In the genomic region with DNA sequence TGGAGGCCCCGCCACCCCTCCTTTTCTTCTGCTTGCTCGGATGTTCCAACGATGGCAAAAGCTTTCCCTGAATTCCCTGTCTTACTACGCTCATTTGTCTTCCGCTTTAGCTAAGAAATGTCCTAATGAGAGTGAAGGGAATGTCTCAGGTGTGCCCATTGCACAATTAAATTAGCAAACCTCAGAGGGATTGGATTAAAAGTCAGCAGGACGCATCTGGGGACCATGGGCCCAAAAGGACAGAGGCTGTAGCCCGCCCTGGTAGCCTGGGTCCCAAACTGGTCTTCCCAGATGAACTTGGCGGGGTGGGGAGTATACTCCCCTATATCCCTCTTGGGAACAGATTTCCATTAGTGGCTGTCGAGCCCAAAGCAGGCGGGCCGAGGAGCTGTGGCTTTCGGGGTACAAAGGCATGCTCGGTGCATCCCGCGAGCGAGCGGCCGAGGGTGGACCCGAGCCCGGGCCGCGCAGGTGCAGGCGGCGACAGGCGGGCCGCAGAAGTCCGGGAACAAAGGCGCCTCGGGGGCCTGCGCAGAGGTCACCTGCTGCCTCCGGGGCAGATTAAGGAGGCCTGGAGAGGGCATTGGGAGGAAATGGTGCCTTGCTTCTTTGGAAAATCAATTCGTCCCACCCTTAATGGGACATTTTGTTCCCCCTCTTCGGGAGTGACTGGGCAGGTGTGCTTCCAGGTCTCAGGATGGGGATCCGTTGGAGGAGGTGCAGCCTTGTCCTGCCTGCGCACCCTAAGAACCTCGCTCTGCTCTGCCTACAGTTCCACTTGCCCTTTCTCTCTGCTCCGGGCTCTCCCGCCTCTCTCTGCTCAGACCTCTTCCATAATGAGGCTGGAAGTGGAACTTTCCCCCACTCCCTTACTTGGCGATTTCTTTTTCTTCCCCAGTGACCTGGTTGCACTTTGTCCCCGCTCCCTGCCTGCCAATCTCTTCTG, we compare ENCODE assay signal across 8 mouse cellular contexts.
DNase-seq lines count a peak whose midpoint lies in the region; ATAC-seq and TF ChIP-seq lines count a peak whose summit lies in the region.

No protein-coding gene starts in this region.

- H3K4me2 ChIP-seq in heart, embryonic 12.5 days: peak overlapping the region; percentile 62
- H3K4me2 ChIP-seq in embryonic facial prominence, embryonic 13.5 days: peak overlapping the region; percentile 44
- peak overlapping the region; percentile 33 for H3K4me2 ChIP-seq in midbrain, embryonic 16.5 days (ENCODE audit: low read length)

- peaks cover 13% of the 10 kb centered on the region for H3K4me1 ChIP-seq in heart, embryonic 12.5 days (replicated peaks)
- H3K4me1 ChIP-seq in heart, adult 2 months (ENCODE audit: control insufficient read depth, insufficient read depth, low read length): no peaks in the 10 kb centered on the region
- H3K4me1 ChIP-seq in embryonic facial prominence, embryonic 13.5 days: peaks cover 19% of the 10 kb centered on the region
- H3K4me1 ChIP-seq in midbrain, embryonic 16.5 days (ENCODE audit: control insufficient read depth, insufficient read depth, low read length): peaks cover 5% of the 10 kb centered on the region; the same call in 1 of the 2 replicates

- no peak overlapping the region for H3K27ac ChIP-seq in heart, embryonic 12.5 days (ENCODE audit: poor library complexity, severe bottlenecking)
- H3K27ac ChIP-seq in heart, adult 2 months: no peak overlapping the region
- no peak overlapping the region for H3K27ac ChIP-seq in embryonic facial prominence, embryonic 13.5 days
- H3K27ac ChIP-seq in midbrain, embryonic 16.5 days (ENCODE audit: low read length): peak overlapping the region; percentile 58

- intact Hi-C loops in heart, adult 2 months (cut with DNase I): no loop called here
- intact Hi-C loops in left cerebral cortex, postnatal 25 days (cut with DNase I): loop anchor here (5.0 kb wide), 1 partner anchor 158 kb away; no protein-coding TSS in a partner anchor
- intact Hi-C loops in left cerebral cortex, postnatal 36 days (cut with DNase I): no loop called here
- intact Hi-C loops in left cerebral cortex, postnatal 4 days (cut with DNase I): loop anchor here (10.0 kb wide), 1 partner anchor 270 kb away; no protein-coding TSS in a partner anchor

- no peak for TF ChIP-seq EP300 in heart, adult 2 months (IDR thresholded peaks at IDR 0.05; ENCODE audit: insufficient read depth, low read depth, low read length)

- 0 out of 2 replicates have a peak, but pooled peaks cover 3% of the 10 kb centered on the region for H3K9me3 ChIP-seq in heart, embryonic 12.5 days (replicated peaks)
- no peaks in the 10 kb centered on the region for H3K9me3 ChIP-seq in embryonic facial prominence, embryonic 13.5 days
- no peaks in the 10 kb centered on the region for H3K9me3 ChIP-seq in midbrain, embryonic 16.5 days (replicated peaks; ENCODE audit: control insufficient read depth, low read length, poor library complexity, severe bottlenecking)

- TF ChIP-seq POLR2A in heart, adult 2 months (IDR thresholded peaks at IDR 0.05; ENCODE audit: insufficient read depth, low read depth, low read length): no peak

- H3K27me3 ChIP-seq in heart, embryonic 12.5 days (replicated peaks): peaks cover 92% of the 10 kb centered on the region
- H3K27me3 ChIP-seq in heart, adult 2 months (ENCODE audit: control insufficient read depth, insufficient read depth, low read length): peaks cover 8% of the 10 kb centered on the region; the same call in 1 of the 2 replicates
- peaks cover 100% of the 10 kb centered on the region for H3K27me3 ChIP-seq in embryonic facial prominence, embryonic 13.5 days
- H3K27me3 ChIP-seq in midbrain, embryonic 16.5 days (ENCODE audit: control insufficient read depth, insufficient read depth, low read depth, low read length): peaks cover 82% of the 10 kb centered on the region

- no peaks in the 10 kb centered on the region for H3K36me3 ChIP-seq in heart, embryonic 12.5 days
- H3K36me3 ChIP-seq in heart, adult 2 months (ENCODE audit: control insufficient read depth, insufficient read depth, low read length): no peaks in the 10 kb centered on the region
- H3K36me3 ChIP-seq in embryonic facial prominence, embryonic 13.5 days: no peaks in the 10 kb centered on the region
- no peaks in the 10 kb centered on the region for H3K36me3 ChIP-seq in midbrain, embryonic 16.5 days (ENCODE audit: control insufficient read depth, insufficient read depth, low read length)

- no peak overlapping the region for H3K9ac ChIP-seq in heart, embryonic 12.5 days
- H3K9ac ChIP-seq in heart, adult 2 months (ENCODE audit: low read depth, low read length): no peak overlapping the region
- H3K9ac ChIP-seq in embryonic facial prominence, embryonic 13.5 days: no peak overlapping the region
- H3K9ac ChIP-seq in midbrain, embryonic 16.5 days (ENCODE audit: low read depth, low read length): no peak overlapping the region

- 1% methylated on average over 40 of the region's 40 CpGs for WGBS in heart, embryonic 12.5 days
- 4% methylated on average over 40 of the region's 40 CpGs for WGBS in heart, adult 2 months
- WGBS in embryonic facial prominence, embryonic 13.5 days: 2% methylated on average over 40 of the region's 40 CpGs
- WGBS in midbrain, embryonic 16.5 days: 3% methylated on average over 40 of the region's 40 CpGs

- no peak for ATAC-seq in heart, embryonic 12.5 days (ENCODE audit: insufficient number of reproducible peaks, low FRiP score)
- no peak for ATAC-seq in embryonic facial prominence, embryonic 13.5 days (ENCODE audit: insufficient number of reproducible peaks, insufficient read depth, low FRiP score, low TSS enrichment, low read depth)
- peak; percentile 58; the same call in 1 of the 2 replicates for ATAC-seq in midbrain, embryonic 16.5 days

- no peak for DNase-seq in heart, adult 2 months
- DNase-seq in kidney, adult 8-10 months: peak; percentile 64 to 69
- DNase-seq in left cerebral cortex, postnatal 25 days (ENCODE audit: low spot score in 2 of 2): no peak
- no peak for DNase-seq in left cerebral cortex, postnatal 36 days (ENCODE audit: low spot score in 2 of 2)
- no peak for DNase-seq in left cerebral cortex, postnatal 4 days

- H3K79me2 ChIP-seq in heart, adult 2 months (replicated peaks; ENCODE audit: control insufficient read depth, insufficient read depth, low read length): no peaks in the 10 kb centered on the region

- peak overlapping the region; percentile 35 for H3K4me3 ChIP-seq in heart, embryonic 12.5 days
- no peak overlapping the region for H3K4me3 ChIP-seq in heart, adult 2 months
- H3K4me3 ChIP-seq in embryonic facial prominence, embryonic 13.5 days: peak overlapping the region; percentile 24
- H3K4me3 ChIP-seq in midbrain, embryonic 16.5 days (ENCODE audit: low read depth, low read length): peak overlapping the region; percentile 6; the same call in 1 of the 2 replicates

- no peak for TF ChIP-seq CTCF in heart, adult 2 months (IDR thresholded peaks at IDR 0.05)

Comparison
In these comparisons a context has a peak if more than half of its experiments do, and no peak if none do; other contexts are left out.
1. intact Hi-C loops: an anchor here in left cerebral cortex, postnatal 25 days (5.0 kb wide) and left cerebral cortex, postnatal 4 days (10.0 kb wide); none called in heart, adult 2 months and left cerebral cortex, postnatal 36 days.
2. DNase-seq: peak in kidney, adult 8-10 months (2 of 2); none in heart, adult 2 months (0 of 2), left cerebral cortex, postnatal 25 days (0 of 2), left cerebral cortex, postnatal 36 days (0 of 2) and left cerebral cortex, postnatal 4 days (single experiment).
3. Peak in every context shown above with its lines, with median percentiles within 50 percentile points of each other: H3K4me2 ChIP-seq.